Mouse (Mus musculus) embryonic facial prominence, embryonic 11.5 days (tissue): ENCODE measurements at regions not wholly inside any gene's neighbourhood (a gene's known extent, or its start where the extent isn't known, plus 50 kb on each side); places are given as distances from the start of the nearest gene placed in this dataset.
"Not testable (repeated sequence)": the region's sequence is repeated elsewhere in the genome, so short reads cannot be mapped to it uniquely, and the experiment has no call there.

ENCODE experiments used
- ATAC-seq: fragments of 200-750 bp; cut with Nextera tagmentation; replicated peaks from 2 replicates; pipeline ENCODE4 v1.8.0; 2017; ENCODE audit warnings: low read depth; ENCODE audit not compliant: insufficient number of reproducible peaks, low FRiP score, low TSS enrichment
- DNase-seq: peaks from one replicate; pipeline ENCODE4 v3.0.0-alpha.2; 2015; ENCODE audit warnings: low spot score
- H3K27ac ChIP-seq: fragments of 300-500 bp; sonication (generic); replicated peaks from 2 replicates; pipeline ENCODE4 v1.5.1; 2014; ENCODE audit warnings: mild to moderate bottlenecking, low read depth, low read length, control low read depth
- H3K27me3 ChIP-seq: fragments of 300-500 bp; sonication (generic); 2 replicates; pipeline ENCODE4 v1.6.1; 2014; ENCODE audit warnings: mild to moderate bottlenecking, low read length, moderate library complexity, mixed read lengths; ENCODE audit not compliant: control insufficient read depth, insufficient read depth
- H3K36me3 ChIP-seq: fragments of 300-500 bp; sonication (generic); replicated peaks from 2 replicates; pipeline ENCODE4 v1.6.1; 2014; ENCODE audit warnings: low read depth, mild to moderate bottlenecking, low read length, moderate library complexity, mixed read lengths; ENCODE audit not compliant: control insufficient read depth, insufficient read depth
- H3K4me1 ChIP-seq: fragments of 300-500 bp; sonication (generic); 2 replicates; pipeline ENCODE4 v1.6.1; 2014; ENCODE audit warnings: low read length, mixed read lengths; ENCODE audit not compliant: control insufficient read depth, insufficient read depth
- H3K4me2 ChIP-seq: fragments of 300-500 bp; sonication (generic); 2 replicates; pipeline ENCODE4 v1.6.1; 2014; ENCODE audit warnings: low read depth, mild to moderate bottlenecking, control low read depth, low read length, moderate library complexity
- H3K4me3 ChIP-seq: fragments of 300-500 bp; sonication (generic); 2 replicates; pipeline ENCODE4 v1.5.1; 2014; ENCODE audit warnings: low read depth, low read length, control low read depth
- H3K9ac ChIP-seq: fragments of 300-500 bp; sonication (generic); replicated peaks from 2 replicates; pipeline ENCODE4 v1.6.1; 2014; ENCODE audit warnings: mild to moderate bottlenecking, control low read depth, low read length
- H3K9me3 ChIP-seq: fragments of 300-500 bp; sonication (generic); replicated peaks from 2 replicates; pipeline ENCODE4 v1.6.1; 2016; ENCODE audit warnings: mild to moderate bottlenecking, low read length, inconsistent platforms, mixed read lengths; ENCODE audit not compliant: control insufficient read depth
- WGBS: fragments of 180-500 bp; shearing (Covaris S2); extraction: QIAGEN DNeasy Blood & Tissue Kit; methylation state at CpG from one replicate; pipeline ENCODE4 v1.1.7; 2014; 5-methylcytosine and 5-hydroxymethylcytosine counted together

GRCm38 (mm10) chrX:166787137-166787536 lies 201.6 kb upstream of the Egfl6 start:
- H3K4me3 ChIP-seq, H3K4me2 ChIP-seq, H3K9ac ChIP-seq, H3K4me1 ChIP-seq, H3K27ac ChIP-seq, ATAC-seq, H3K27me3 ChIP-seq, H3K36me3 ChIP-seq, DNase-seq, H3K9me3 ChIP-seq: not testable (repeated sequence)
- 88% methylated on average over 1 of the region's 1 CpGs for WGBS

GRCm38 (mm10) chrX:166785615-166786014 lies 200.1 kb upstream of the Egfl6 start:
- no peak overlapping the region for H3K4me3 ChIP-seq
- WGBS: 70% methylated on average over 3 of the region's 3 CpGs
- DNase-seq (no peak), ATAC-seq (no peak)
- no peaks in the 10 kb centered on the region for H3K36me3 ChIP-seq
- H3K9me3 ChIP-seq: no peaks in the 10 kb centered on the region
- no peaks in the 10 kb centered on the region for H3K4me1 ChIP-seq
- H3K9ac ChIP-seq: no peak overlapping the region
- H3K27me3 ChIP-seq: no peaks in the 10 kb centered on the region
- H3K27ac ChIP-seq: no peak overlapping the region
- no peak overlapping the region for H3K4me2 ChIP-seq

- no peaks in the 10 kb centered on the region for H3K4me1 ChIP-seq
- H3K9me3 ChIP-seq: no peaks in the 10 kb centered on the region
- H3K27ac ChIP-seq: no peak overlapping the region
- no peak overlapping the region for H3K4me2 ChIP-seq
- no peaks in the 10 kb centered on the region for H3K36me3 ChIP-seq
- no peaks in the 10 kb centered on the region for H3K27me3 ChIP-seq
- H3K4me3 ChIP-seq: no peak overlapping the region
- WGBS: 82% methylated on average over 2 of the region's 2 CpGs
- no peak overlapping the region for H3K9ac ChIP-seq
- no peak for ATAC-seq
- no peak for DNase-seq
Observed at GRCm38 (mm10) chrX:166783377-166783776, 197.9 kb upstream of the Egfl6 start.

- no peaks in the 10 kb centered on the region for H3K27me3 ChIP-seq
- H3K36me3 ChIP-seq: no peaks in the 10 kb centered on the region
- H3K9ac ChIP-seq: no peak overlapping the region
- H3K9me3 ChIP-seq: no peaks in the 10 kb centered on the region
- peak; percentile 65 for ATAC-seq
- H3K4me2 ChIP-seq: no peak overlapping the region
- no peaks in the 10 kb centered on the region for H3K4me1 ChIP-seq
- no peak overlapping the region for H3K27ac ChIP-seq
- WGBS: 75% methylated on average over 6 of the region's 6 CpGs
- H3K4me3 ChIP-seq: no peak overlapping the region
- no peak for DNase-seq
Observed at GRCm38 (mm10) chrX:166779334-166780092, 194.0 kb upstream of the Egfl6 start.

GRCm38 (mm10) chrX:166773408-166773854 lies 187.9 kb upstream of the Egfl6 start:
- Histone ChIP-seq H3K4me1 (no peaks in the 10 kb centered on the region), H3K9me3 (no peaks in the 10 kb centered on the region), H3K4me2 (no peak overlapping the region), H3K4me3 (no peak overlapping the region), H3K27ac (no peak overlapping the region), H3K9ac (no peak overlapping the region), H3K36me3 (no peaks in the 10 kb centered on the region), H3K27me3 (no peaks in the 10 kb centered on the region; the same call in 1 of the 2 replicates)
- DNase-seq (peak; percentile 49), ATAC-seq (peak; percentile 44; the same call in 1 of the 2 replicates)
- 5% methylated on average over 6 of the region's 6 CpGs for WGBS

- 81% methylated on average over 6 of the region's 6 CpGs for WGBS
- H3K4me2 ChIP-seq: no peak overlapping the region
- no peaks in the 10 kb centered on the region for H3K36me3 ChIP-seq
- H3K9ac ChIP-seq: no peak overlapping the region
- no peaks in the 10 kb centered on the region; the same call in none of the 2 replicates for H3K27me3 ChIP-seq
- H3K4me1 ChIP-seq: no peaks in the 10 kb centered on the region
- H3K4me3 ChIP-seq: no peak overlapping the region
- ATAC-seq (no peak), DNase-seq (no peak)
- H3K9me3 ChIP-seq: no peaks in the 10 kb centered on the region
- no peak overlapping the region for H3K27ac ChIP-seq
Observed at GRCm38 (mm10) chrX:166766991-166767390, 181.5 kb upstream of the Egfl6 start.

- Histone ChIP-seq H3K9ac (no peak overlapping the region), H3K4me1 (no peaks in the 10 kb centered on the region), H3K27me3 (no peaks in the 10 kb centered on the region; the same call in none of the 2 replicates), H3K4me3 (no peak overlapping the region), H3K4me2 (no peak overlapping the region), H3K9me3 (no peaks in the 10 kb centered on the region), H3K27ac (no peak overlapping the region), H3K36me3 (no peaks in the 10 kb centered on the region)
- DNase-seq (no peak), ATAC-seq (no peak)
- 77% methylated on average over 2 of the region's 2 CpGs for WGBS
Observed at GRCm38 (mm10) chrX:166765647-166766046, 180.1 kb upstream of the Egfl6 start.

- Histone ChIP-seq H3K4me3 (no peak overlapping the region), H3K9me3 (no peaks in the 10 kb centered on the region), H3K9ac (no peak overlapping the region), H3K4me1 (no peaks in the 10 kb centered on the region), H3K27ac (no peak overlapping the region), H3K36me3 (no peaks in the 10 kb centered on the region), H3K4me2 (no peak overlapping the region), H3K27me3 (no peaks in the 10 kb centered on the region; the same call in 1 of the 2 replicates)
- 87% methylated on average over 2 of the region's 2 CpGs for WGBS
- DNase-seq (no peak), ATAC-seq (no peak)
Observed at GRCm38 (mm10) chrX:166762098-166762497, 176.6 kb upstream of the Egfl6 start.
